In genomic region chr16:93826054-93826453, GRCm38 (mm10) we compare ENCODE assay signal across 27 mouse cellular contexts.
"Had no signal": no experiment of that assay in that cellular context is flagged by ENCODE, and none has a peak within 500 bp of the region (broad histone marks: within the 10 kb centered on the region; RNA-seq: fewer than 3 reads in every experiment).

No protein-coding gene starts in this region.

- H3K4me3 ChIP-seq: heart, adult 2 months; heart, embryonic 13.5 days; heart, embryonic 15.5 days; hindbrain, embryonic 13.5 days; hindbrain, embryonic 15.5 days; intestine, embryonic 15.5 days; layer of hippocampus, adult 2 months; limb, embryonic 13.5 days; limb, embryonic 15.5 days; liver, embryonic 12.5 days had no signal

- H3K27ac ChIP-seq: heart, adult 2 months; heart, embryonic 13.5 days; heart, embryonic 15.5 days; hindbrain, embryonic 13.5 days; hindbrain, embryonic 15.5 days; hindbrain, postnatal 0 days; intestine, embryonic 15.5 days; layer of hippocampus, adult 2 months; limb, embryonic 13.5 days; limb, embryonic 15.5 days; liver, embryonic 12.5 days; liver, embryonic 14.5 days had no signal

- H3K36me3 ChIP-seq: heart, embryonic 13.5 days; heart, embryonic 15.5 days; hindbrain, embryonic 13.5 days; hindbrain, embryonic 15.5 days; intestine, embryonic 15.5 days; limb, embryonic 13.5 days; limb, embryonic 15.5 days; liver, embryonic 12.5 days had no signal

- DNase-seq: gastrocnemius, postnatal 14 days; gastrocnemius, postnatal 36 days; heart, adult 11 months; heart, adult 2 months; heart, postnatal 14 days; heart, postnatal 4 days; kidney, adult 18-20 months; kidney, adult 8-10 months; kidney, postnatal 10 days; kidney, postnatal 25 days; kidney, postnatal 4 days; layer of hippocampus, postnatal 36 days; left cerebral cortex, postnatal 4 days; lung, adult 18-20 months had no signal

- H3K4me2 ChIP-seq: heart, embryonic 11.5 days; heart, embryonic 13.5 days; heart, embryonic 15.5 days; hindbrain, embryonic 13.5 days; hindbrain, embryonic 15.5 days; intestine, embryonic 15.5 days; limb, embryonic 13.5 days; limb, embryonic 15.5 days; liver, embryonic 12.5 days had no signal

- H3K9me3 ChIP-seq: intestine, embryonic 15.5 days had no signal

- H3K27me3 ChIP-seq: heart, embryonic 13.5 days; heart, embryonic 15.5 days; hindbrain, embryonic 13.5 days; hindbrain, embryonic 15.5 days; intestine, embryonic 15.5 days; limb, embryonic 13.5 days; limb, embryonic 15.5 days; liver, embryonic 12.5 days had no signal

- ATAC-seq: hindbrain, postnatal 0 days; intestine, embryonic 15.5 days; intestine, postnatal 0 days; liver, embryonic 12.5 days had no signal

- H3K4me1 ChIP-seq: heart, embryonic 13.5 days; heart, embryonic 15.5 days; hindbrain, embryonic 13.5 days; hindbrain, embryonic 15.5 days; intestine, embryonic 15.5 days; limb, embryonic 13.5 days; limb, embryonic 15.5 days; liver, embryonic 12.5 days had no signal

- H3K9ac ChIP-seq: heart, embryonic 13.5 days; heart, embryonic 15.5 days; hindbrain, embryonic 13.5 days; hindbrain, embryonic 15.5 days; intestine, embryonic 15.5 days; limb, embryonic 13.5 days; limb, embryonic 15.5 days; liver, embryonic 12.5 days; liver, embryonic 14.5 days had no signal
